Mouse (Mus musculus) embryonic facial prominence, embryonic 14.5 days (tissue): ENCODE measurements around the gene Ppp2r5c. TPM values are rescaled to one million over a fixed set of nuclear protein-coding genes. Genes with fewer than 3 reads are reported as not detected.

Experiments used
- ATAC-seq: fragments of 200-750 bp; cut with Nextera tagmentation; 2 replicates; pipeline ENCODE4 v1.8.0; 2017; ENCODE audit warnings: low read depth, moderate number of reproducible peaks, moderate TSS enrichment
- DNase-seq: peaks from one replicate; pipeline ENCODE4 v3.0.0-alpha.2; 2015; ENCODE audit warnings: low spot score
- H3K27ac ChIP-seq: fragments of 300-500 bp; sonication (generic); replicated peaks from 2 replicates; pipeline ENCODE4 v1.5.1; 2014; ENCODE audit warnings: low read depth, mild to moderate bottlenecking, low read length, moderate library complexity
- H3K27me3 ChIP-seq: fragments of 300-500 bp; sonication (generic); replicated peaks from 2 replicates; pipeline ENCODE4 v1.6.1; 2014; ENCODE audit warnings: low read length; ENCODE audit not compliant: control insufficient read depth, insufficient read depth
- H3K36me3 ChIP-seq: fragments of 300-500 bp; sonication (generic); 2 replicates; pipeline ENCODE4 v1.6.1; 2014; ENCODE audit warnings: low read length, mixed read lengths; ENCODE audit not compliant: control insufficient read depth, insufficient read depth
- H3K4me1 ChIP-seq: fragments of 300-500 bp; sonication (generic); 2 replicates; pipeline ENCODE4 v1.6.1; 2014; ENCODE audit warnings: antibody characterized with exemption, low read length; ENCODE audit not compliant: control insufficient read depth, insufficient read depth
- H3K4me2 ChIP-seq: fragments of 300-500 bp; sonication (generic); 2 replicates; pipeline ENCODE4 v1.6.1; 2014; ENCODE audit warnings: low read depth, mild to moderate bottlenecking, low read length, moderate library complexity, mixed read lengths
- H3K4me3 ChIP-seq: fragments of 300-500 bp; sonication (generic); 2 replicates; pipeline ENCODE4 v1.5.1; 2014; ENCODE audit warnings: low read depth, mild to moderate bottlenecking, low read length
- H3K9ac ChIP-seq: fragments of 300-500 bp; sonication (generic); 2 replicates; pipeline ENCODE4 v1.6.1; 2014; ENCODE audit warnings: low read depth, mild to moderate bottlenecking, low read length, moderate library complexity, mixed read lengths
- H3K9me3 ChIP-seq: fragments of 300-500 bp; sonication (generic); 2 replicates; pipeline ENCODE4 v1.6.1; 2016; ENCODE audit warnings: low read length; ENCODE audit not compliant: control insufficient read depth
- WGBS: fragments of 180-500 bp; shearing (Covaris S2); extraction: QIAGEN DNeasy Blood & Tissue Kit; methylation state at CpG from one replicate; pipeline ENCODE4 v1.1.7; 2014; 5-methylcytosine and 5-hydroxymethylcytosine counted together
- polyA plus RNA-seq: library from polyadenylated mRNA; unstranded; fragments of >200 nt; fragmentation: Nextera tagmentation; extraction: Ambion mirVana; gene quantifications from 2 replicates; pipeline ENCODE4 v1.2.1, GENCODE M21; 2014

Gene Ppp2r5c
- polyA plus RNA-seq, 1 experiment from 2014 or later: 133 TPM

DNA sequence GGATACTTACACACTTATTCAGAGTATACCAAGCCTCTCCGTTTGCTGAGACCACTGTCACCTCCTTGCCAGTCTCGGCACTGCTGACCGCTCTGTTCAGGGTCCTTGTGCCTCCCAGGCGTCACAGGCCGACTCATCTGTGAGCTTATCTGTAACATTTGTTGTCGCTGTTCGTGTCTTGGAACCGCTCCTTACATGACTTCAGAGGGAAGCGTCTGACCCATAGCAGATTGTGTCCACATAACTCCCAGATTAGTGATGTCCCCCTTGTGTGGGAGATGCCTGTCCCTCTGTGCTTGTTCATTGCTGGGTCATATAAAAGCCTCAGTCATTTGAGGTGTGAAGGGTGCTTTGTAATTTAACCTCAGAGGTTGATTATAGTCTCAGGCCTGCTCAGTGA is 29.6 kb downstream of the Ppp2r5c start:
- Histone ChIP-seq H3K9ac (no peak overlapping the region), H3K4me3 (no peak overlapping the region), H3K4me1 (no peaks in the 10 kb centered on the region), H3K27me3 (no peaks in the 10 kb centered on the region), H3K27ac (no peak overlapping the region), H3K4me2 (no peak overlapping the region), H3K36me3 (no peaks in the 10 kb centered on the region; the same call in 1 of the 2 replicates), H3K9me3 (no peaks in the 10 kb centered on the region)
- DNase-seq (no peak), ATAC-seq (no peak)
- WGBS: 84% methylated on average over 9 of the region's 9 CpGs

- no peak overlapping the region for H3K4me2 ChIP-seq
- H3K36me3 ChIP-seq: peaks cover 1% of the 10 kb centered on the region; the same call in 1 of the 2 replicates
- no peaks in the 10 kb centered on the region for H3K27me3 ChIP-seq
- WGBS: 79% methylated on average over 8 of the region's 8 CpGs
- H3K9me3 ChIP-seq: no peaks in the 10 kb centered on the region
- no peak for ATAC-seq
- no peak overlapping the region for H3K9ac ChIP-seq
- no peak for DNase-seq
- H3K27ac ChIP-seq: no peak overlapping the region
- H3K4me1 ChIP-seq: no peaks in the 10 kb centered on the region
- no peak overlapping the region for H3K4me3 ChIP-seq
Observed at GRCm38 (mm10) chr12:110477906-110478305, 31.0 kb downstream of the Ppp2r5c start.

DNA sequence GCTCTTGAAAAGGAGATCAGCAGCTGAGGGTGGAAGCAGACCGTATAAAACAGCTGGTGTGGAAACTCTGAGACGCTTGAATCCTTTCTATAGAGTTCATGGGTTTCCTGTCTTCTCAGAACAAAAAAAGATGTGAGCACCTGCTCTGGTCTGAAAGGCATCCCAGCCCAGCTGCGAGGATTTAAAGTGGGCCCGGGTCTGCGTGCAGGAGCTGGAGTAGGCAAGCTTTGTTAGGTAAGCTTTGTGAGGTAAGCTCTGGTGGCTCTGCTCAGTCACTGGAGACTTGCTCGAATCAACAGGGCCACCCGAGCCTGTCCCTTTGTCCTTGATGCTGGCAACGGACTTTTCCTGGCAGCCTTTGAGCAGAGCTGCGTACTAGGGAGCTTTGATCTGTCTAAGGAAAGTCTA is 31.7 kb downstream of the Ppp2r5c start:
- Histone ChIP-seq H3K9ac (no peak overlapping the region), H3K9me3 (no peaks in the 10 kb centered on the region), H3K4me1 (no peaks in the 10 kb centered on the region), H3K36me3 (peaks cover 3% of the 10 kb centered on the region; the same call in 1 of the 2 replicates), H3K27ac (no peak overlapping the region), H3K27me3 (no peaks in the 10 kb centered on the region), H3K4me2 (no peak overlapping the region), H3K4me3 (no peak overlapping the region)
- ATAC-seq (no peak), DNase-seq (no peak)
- WGBS: 85% methylated on average over 9 of the region's 9 CpGs

GRCm38 (mm10) chr12:110479268-110479667 is 32.3 kb downstream of the Ppp2r5c start:
- H3K4me1 ChIP-seq: no peaks in the 10 kb centered on the region
- H3K27me3 ChIP-seq: no peaks in the 10 kb centered on the region
- DNase-seq: no peak
- no peaks in the 10 kb centered on the region for H3K9me3 ChIP-seq
- 0 out of 2 replicates have a peak, but pooled peaks cover 3% of the 10 kb centered on the region for H3K36me3 ChIP-seq
- 90% methylated on average over 12 of the region's 12 CpGs for WGBS
- H3K4me2 ChIP-seq: no peak overlapping the region
- H3K9ac ChIP-seq: no peak overlapping the region
- no peak overlapping the region for H3K4me3 ChIP-seq
- no peak overlapping the region for H3K27ac ChIP-seq
- ATAC-seq: no peak

GRCm38 (mm10) chr12:110480701-110481100 is 33.8 kb downstream of the Ppp2r5c start:
- Histone ChIP-seq H3K9me3 (no peaks in the 10 kb centered on the region), H3K9ac (no peak overlapping the region), H3K27ac (no peak overlapping the region), H3K36me3 (0 out of 2 replicates have a peak, but pooled peaks cover 3% of the 10 kb centered on the region), H3K4me3 (no peak overlapping the region), H3K4me2 (no peak overlapping the region), H3K4me1 (peaks cover 4% of the 10 kb centered on the region), H3K27me3 (no peaks in the 10 kb centered on the region)
- ATAC-seq (no peak), DNase-seq (no peak)
- WGBS: 80% methylated on average over 4 of the region's 4 CpGs

DNA sequence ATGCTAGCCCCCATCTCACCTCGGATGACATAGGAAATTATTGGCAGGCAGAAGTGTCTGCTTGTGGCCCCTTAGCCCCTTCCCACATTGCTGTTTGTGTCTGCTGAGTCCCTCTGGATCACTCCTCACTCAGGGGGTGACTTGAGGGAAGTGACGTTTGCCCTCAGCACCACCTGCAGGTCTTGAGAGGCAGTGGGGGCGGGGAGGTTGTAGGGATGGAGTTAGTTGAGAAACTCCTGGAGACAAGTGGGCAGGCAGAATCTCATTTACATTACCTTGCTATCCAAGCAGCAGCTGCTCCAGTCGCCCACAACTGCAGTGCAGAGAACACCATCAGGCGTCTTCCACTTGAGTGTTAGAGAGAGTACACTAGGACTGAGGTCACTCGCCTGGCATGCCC is 36.8 kb downstream of the Ppp2r5c start:
- peaks cover 6% of the 10 kb centered on the region; the same call in 1 of the 2 replicates for H3K36me3 ChIP-seq
- H3K27ac ChIP-seq: no peak overlapping the region
- H3K9me3 ChIP-seq: no peaks in the 10 kb centered on the region
- H3K4me3 ChIP-seq: no peak overlapping the region
- no peak for DNase-seq
- ATAC-seq: no peak
- 36% methylated on average over 6 of the region's 6 CpGs for WGBS
- H3K4me1 ChIP-seq: peaks cover 10% of the 10 kb centered on the region
- H3K4me2 ChIP-seq: no peak overlapping the region
- H3K9ac ChIP-seq: no peak overlapping the region
- no peaks in the 10 kb centered on the region for H3K27me3 ChIP-seq

DNA sequence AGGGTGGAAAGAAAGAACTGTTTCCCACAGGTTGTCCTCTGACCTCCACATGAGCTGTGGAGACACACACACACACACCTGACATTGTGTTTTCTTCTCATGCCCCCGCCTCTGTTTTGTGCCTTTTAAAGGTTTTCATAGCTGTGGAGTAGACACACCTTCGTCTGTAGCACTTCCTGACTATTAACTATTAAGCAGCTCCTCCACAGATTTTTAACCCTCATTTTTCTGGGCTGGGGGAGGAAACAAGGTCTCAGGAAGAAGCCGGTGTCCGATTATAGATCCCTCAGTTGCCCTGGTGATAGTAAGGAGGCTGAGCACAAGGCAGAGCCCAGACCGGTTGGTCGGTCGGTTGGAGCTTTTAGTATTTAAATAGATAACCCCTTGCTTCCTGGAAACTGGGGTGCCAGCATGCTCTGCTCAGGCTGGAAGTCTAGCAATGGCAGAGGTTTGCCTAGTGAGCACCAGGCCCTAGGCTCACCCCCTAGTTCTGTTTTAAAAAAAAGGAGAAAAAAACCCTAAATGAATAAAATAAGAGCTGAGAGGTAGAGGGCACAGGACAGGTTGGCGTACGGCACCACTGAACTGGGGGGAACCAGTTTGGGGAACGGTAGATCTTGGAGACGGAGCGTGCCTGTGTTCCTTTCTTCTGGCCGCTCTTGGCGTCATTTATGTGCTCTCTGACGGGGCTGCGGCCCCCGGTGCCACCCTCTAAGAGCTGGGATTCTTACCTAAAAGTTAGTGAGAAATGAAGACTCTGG is 38.1 kb downstream of the Ppp2r5c start:
- Histone ChIP-seq H3K9me3 (no peaks in the 10 kb centered on the region), H3K27me3 (no peaks in the 10 kb centered on the region), H3K4me3 (peak overlapping the region; percentile 72), H3K4me2 (peak overlapping the region; percentile 73), H3K4me1 (peaks cover 10% of the 10 kb centered on the region), H3K27ac (peak overlapping the region; percentile 99), H3K9ac (peak overlapping the region; percentile 86), H3K36me3 (peaks cover 17% of the 10 kb centered on the region; the same call in 1 of the 2 replicates)
- 4% methylated on average over 17 of the region's 17 CpGs for WGBS
- no peak for DNase-seq
- peak; percentile 19 for ATAC-seq

DNA sequence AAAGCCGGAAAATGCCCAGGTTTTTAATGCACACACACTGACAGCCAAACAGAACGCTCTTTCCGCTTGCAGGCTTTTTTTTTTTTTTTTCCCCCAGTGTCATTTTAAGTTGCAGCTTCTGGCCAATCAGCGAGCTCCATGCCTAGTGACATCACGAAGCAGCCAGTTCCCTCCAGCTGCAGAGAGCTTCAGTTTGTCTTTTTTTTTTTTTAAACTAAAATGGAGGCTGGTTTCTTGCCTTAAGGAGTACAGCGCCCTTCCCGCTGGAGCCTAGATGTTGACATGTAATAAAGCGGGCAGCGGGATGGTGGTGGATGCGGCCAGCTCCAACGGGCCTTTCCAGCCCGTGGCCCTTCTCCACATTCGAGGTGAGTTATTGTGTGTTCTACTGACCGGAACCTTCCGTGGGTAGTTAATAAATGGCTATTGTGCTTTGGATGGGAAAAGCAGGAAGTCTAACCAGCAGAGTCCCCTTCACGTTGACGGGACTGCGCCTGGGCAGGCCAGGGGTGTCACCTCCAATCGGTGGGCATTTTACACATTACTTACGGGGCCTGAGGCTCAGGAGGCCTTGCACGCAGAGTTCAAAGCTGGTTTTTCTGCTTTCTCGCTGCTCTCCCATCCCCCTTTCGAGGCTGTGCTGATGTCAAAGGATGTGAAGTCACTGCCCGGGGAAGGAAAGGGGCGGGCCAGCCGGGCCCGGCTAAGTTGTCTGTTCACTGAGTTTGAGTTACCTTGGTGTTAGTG is 38.8 kb downstream of the Ppp2r5c start:
- H3K27me3 ChIP-seq: no peaks in the 10 kb centered on the region
- H3K4me3 ChIP-seq: peak overlapping the region; percentile 72
- peak; percentile 98 for DNase-seq
- H3K27ac ChIP-seq: peak overlapping the region; percentile 99
- peak; percentile 93 for ATAC-seq
- peaks cover 19% of the 10 kb centered on the region; the same call in 1 of the 2 replicates for H3K36me3 ChIP-seq
- H3K9ac ChIP-seq: peak overlapping the region; percentile 86
- H3K4me2 ChIP-seq: peak overlapping the region; percentile 73
- peaks cover 10% of the 10 kb centered on the region for H3K4me1 ChIP-seq
- no peaks in the 10 kb centered on the region for H3K9me3 ChIP-seq
- under 1% methylated on average over 27 of the region's 27 CpGs for WGBS
